Mouse (Mus musculus): ENCODE measurements around the gene Map1b.

Map1b gene

GRCm38 (mm10) chr13:99443484-99444175 lies 72.7 kb downstream of the Map1b start:
- POLR2A ChIA-PET = interaction anchor here in 3 of 4 experiments (0.7 to 4.2 kb wide), 16 partner anchors 8 to 427 kb away, joined by 3 to 27 read pairs (median 3); no protein-coding TSS in a partner anchor
- CTCF ChIA-PET = interaction anchor here in 2 of 4 experiments (0.8 to 1.6 kb wide), 4 partner anchors 68 to 539 kb away, joined by 3 to 5 read pairs (median 3); no protein-coding TSS in a partner anchor

- POLR2A ChIA-PET = interaction anchor here in 3 of 4 experiments (0.7 to 4.2 kb wide), 6 partner anchors 9 to 94 kb away, joined by 3 to 27 read pairs (median 4); no protein-coding TSS in a partner anchor
- CTCF ChIA-PET = interaction anchor here in 2 of 4 experiments (1.0 to 1.1 kb wide), 2 partner anchors 67 to 99 kb away, joined by 3 to 5 read pairs; no protein-coding TSS in a partner anchor
Measured at GRCm38 (mm10) chr13:99442434-99443249, 73.7 kb downstream of the Map1b start.

- POLR2A ChIA-PET = interaction anchor here in 3 of 4 experiments (0.6 to 4.2 kb wide), 7 partner anchors 8 to 99 kb away, joined by 3 to 27 read pairs (median 5); no protein-coding TSS in a partner anchor
- CTCF ChIA-PET = interaction anchor here in 1 of 4 experiments (1.0 kb wide), 1 partner anchor 66 kb away, joined by 5 read pairs; no protein-coding TSS in a partner anchor
Measured at GRCm38 (mm10) chr13:99441700-99442433, 74.5 kb downstream of the Map1b start.

- CTCF ChIA-PET = no interaction called here
- POLR2A ChIA-PET = interaction anchor here in 1 of 4 experiments (1.3 to 1.6 kb wide), 3 partner anchors 10 to 18 kb away, joined by 3 read pairs; no protein-coding TSS in a partner anchor
Measured at GRCm38 (mm10) chr13:99440228-99440627, 76.1 kb downstream of the Map1b start.

- CTCF ChIA-PET = interaction anchor here in 1 of 4 experiments (1.1 kb wide), 1 partner anchor 64 kb away, joined by 3 read pairs; no protein-coding TSS in a partner anchor
- POLR2A ChIA-PET = interaction anchor here in 1 of 4 experiments (1.3 to 1.4 kb wide), 2 partner anchors 10 to 17 kb away, joined by 3 read pairs; no protein-coding TSS in a partner anchor
Measured at GRCm38 (mm10) chr13:99439357-99439756, 77.0 kb downstream of the Map1b start.

GRCm38 (mm10) chr13:99437051-99437450 lies 79.3 kb downstream of the Map1b start:
- POLR2A ChIA-PET = interaction anchor here in 1 of 4 experiments (0.5 kb wide), 1 partner anchor 31 kb away, joined by 3 read pairs; no protein-coding TSS in a partner anchor
- CTCF ChIA-PET = interaction anchor here in 1 of 4 experiments (0.6 kb wide), 1 partner anchor 435 kb away, joined by 6 read pairs; no protein-coding TSS in a partner anchor

- ChIA-PET CTCF (no interaction called here), POLR2A (interaction anchor here in 1 of 4 experiments (1.3 to 1.7 kb wide), 2 partner anchors 10 to 13 kb away, joined by 3 to 27 read pairs; no protein-coding TSS in a partner anchor)
Measured at GRCm38 (mm10) chr13:99434494-99434893, 81.8 kb downstream of the Map1b start.

GRCm38 (mm10) chr13:99433068-99434008 lies 83.0 kb downstream of the Map1b start:
- CTCF ChIA-PET = no interaction called here
- POLR2A ChIA-PET = interaction anchor here in 3 of 4 experiments (0.6 to 1.7 kb wide), 14 partner anchors 8 to 568 kb away, joined by 3 to 27 read pairs (median 4); no protein-coding TSS in a partner anchor

GRCm38 (mm10) chr13:99423581-99423980 lies 92.8 kb downstream of the Map1b start:
- ChIA-PET POLR2A (interaction anchor here in 3 of 4 experiments (0.6 to 2.8 kb wide), 7 partner anchors 10 to 639 kb away, joined by 3 to 11 read pairs (median 3); no protein-coding TSS in a partner anchor), CTCF (interaction anchor here in 2 of 4 experiments (0.6 kb wide), 2 partner anchors 250 to 260 kb away, joined by 3 to 9 read pairs; no protein-coding TSS in a partner anchor)

GRCm38 (mm10) chr13:99416601-99417000 lies 99.7 kb downstream of the Map1b start:
- CTCF ChIA-PET = interaction anchor here in 1 of 4 experiments (1.3 kb wide), 1 partner anchor 42 kb away, joined by 3 read pairs; no protein-coding TSS in a partner anchor
- POLR2A ChIA-PET = interaction anchor here in 1 of 4 experiments (0.6 kb wide), 1 partner anchor 125 kb away, joined by 3 read pairs; no protein-coding TSS in a partner anchor

GRCm38 (mm10) chr13:99414352-99414742 lies 102.0 kb downstream of the Map1b start:
- CTCF ChIA-PET = interaction anchor here in 1 of 4 experiments (1.1 kb wide), 1 partner anchor 61 kb away, joined by 5 read pairs; no protein-coding TSS in a partner anchor
- POLR2A ChIA-PET = interaction anchor here in 3 of 4 experiments (1.4 to 2.0 kb wide), 5 partner anchors 10 to 60 kb away, joined by 3 to 8 read pairs (median 4); no protein-coding TSS in a partner anchor

- CTCF ChIA-PET = interaction anchor here in 1 of 4 experiments (1.1 kb wide), 1 partner anchor 61 kb away, joined by 5 read pairs; no protein-coding TSS in a partner anchor
- POLR2A ChIA-PET = interaction anchor here in 3 of 4 experiments (1.4 to 2.0 kb wide), 5 partner anchors 9 to 60 kb away, joined by 3 to 8 read pairs (median 4); no protein-coding TSS in a partner anchor
Measured at GRCm38 (mm10) chr13:99413481-99414351, 102.6 kb downstream of the Map1b start.

GRCm38 (mm10) chr13:99412477-99413080 lies 103.8 kb downstream of the Map1b start:
- CTCF ChIA-PET = interaction anchor here in 1 of 4 experiments (1.1 kb wide), 1 partner anchor 425 kb away, joined by 3 read pairs; no protein-coding TSS in a partner anchor
- POLR2A ChIA-PET = interaction anchor here in 2 of 4 experiments (0.6 to 2.0 kb wide), 4 partner anchors 8 to 458 kb away, joined by 3 to 8 read pairs (median 4); no protein-coding TSS in a partner anchor

- ChIA-PET POLR2A (interaction anchor here in 1 of 4 experiments (1.4 kb wide), 1 partner anchor 59 kb away, joined by 3 read pairs; no protein-coding TSS in a partner anchor), CTCF (interaction anchor here in 1 of 4 experiments (1.1 kb wide), 1 partner anchor 426 kb away, joined by 3 read pairs; no protein-coding TSS in a partner anchor)
Measured at GRCm38 (mm10) chr13:99411761-99412160, 104.6 kb downstream of the Map1b start.
